Mouse (Mus musculus) embryonic facial prominence, embryonic 11.5 days (tissue): Measurements from ENCODE around the gene Ctsw. TPM values are rescaled to one million over a fixed set of nuclear protein-coding genes. Genes with fewer than 3 reads are reported as not detected.
A peak's percentile ranks its signal among the peaks of the same experiment; 100 is the strongest.

ENCODE experiments used
- ATAC-seq: fragments of 200-750 bp; cut with Nextera tagmentation; replicated peaks from 2 replicates; pipeline ENCODE4 v1.8.0; 2017; ENCODE audit warnings: low read depth; ENCODE audit not compliant: insufficient number of reproducible peaks, low FRiP score, low TSS enrichment
- DNase-seq: peaks from one replicate; pipeline ENCODE4 v3.0.0-alpha.2; 2015; ENCODE audit warnings: low spot score
- H3K27ac ChIP-seq: fragments of 300-500 bp; sonication (generic); replicated peaks from 2 replicates; pipeline ENCODE4 v1.5.1; 2014; ENCODE audit warnings: mild to moderate bottlenecking, low read depth, low read length, control low read depth
- H3K27me3 ChIP-seq: fragments of 300-500 bp; sonication (generic); 2 replicates; pipeline ENCODE4 v1.6.1; 2014; ENCODE audit warnings: mild to moderate bottlenecking, low read length, moderate library complexity, mixed read lengths; ENCODE audit not compliant: control insufficient read depth, insufficient read depth
- H3K36me3 ChIP-seq: fragments of 300-500 bp; sonication (generic); replicated peaks from 2 replicates; pipeline ENCODE4 v1.6.1; 2014; ENCODE audit warnings: low read depth, mild to moderate bottlenecking, low read length, moderate library complexity, mixed read lengths; ENCODE audit not compliant: control insufficient read depth, insufficient read depth
- H3K4me1 ChIP-seq: fragments of 300-500 bp; sonication (generic); 2 replicates; pipeline ENCODE4 v1.6.1; 2014; ENCODE audit warnings: low read length, mixed read lengths; ENCODE audit not compliant: control insufficient read depth, insufficient read depth
- H3K4me2 ChIP-seq: fragments of 300-500 bp; sonication (generic); 2 replicates; pipeline ENCODE4 v1.6.1; 2014; ENCODE audit warnings: low read depth, mild to moderate bottlenecking, control low read depth, low read length, moderate library complexity
- H3K4me3 ChIP-seq: fragments of 300-500 bp; sonication (generic); 2 replicates; pipeline ENCODE4 v1.5.1; 2014; ENCODE audit warnings: low read depth, low read length, control low read depth
- H3K9ac ChIP-seq: fragments of 300-500 bp; sonication (generic); replicated peaks from 2 replicates; pipeline ENCODE4 v1.6.1; 2014; ENCODE audit warnings: mild to moderate bottlenecking, control low read depth, low read length
- H3K9me3 ChIP-seq: fragments of 300-500 bp; sonication (generic); replicated peaks from 2 replicates; pipeline ENCODE4 v1.6.1; 2016; ENCODE audit warnings: mild to moderate bottlenecking, low read length, inconsistent platforms, mixed read lengths; ENCODE audit not compliant: control insufficient read depth
- WGBS: fragments of 180-500 bp; shearing (Covaris S2); extraction: QIAGEN DNeasy Blood & Tissue Kit; methylation state at CpG from one replicate; pipeline ENCODE4 v1.1.7; 2014; 5-methylcytosine and 5-hydroxymethylcytosine counted together
- polyA plus RNA-seq: library from polyadenylated mRNA; unstranded; fragments of >200 nt; fragmentation: Nextera tagmentation; extraction: Ambion mirVana; gene quantifications from 2 replicates; pipeline ENCODE4 v1.2.1, GENCODE M21; 2014

The Ctsw gene
- polyA plus RNA-seq, 1 experiment from 2014 or later, result 1.4 TPM

- no peak overlapping the region for H3K27ac ChIP-seq
- peak; percentile 47; the same call in 1 of the 2 replicates for ATAC-seq
These were observed 4.3 kb downstream of the Ctsw start for GRCm38 (mm10) chr19:5463791-5464562.

GRCm38 (mm10) chr19:5463212-5463611, 5.1 kb downstream of the Ctsw start:
- H3K27me3 ChIP-seq, result no peaks in the 10 kb centered on the region
- DNase-seq, result no peak
- peaks cover 5% of the 10 kb centered on the region for H3K36me3 ChIP-seq
- H3K27ac ChIP-seq, result no peak overlapping the region
- no peak overlapping the region for H3K4me2 ChIP-seq
- H3K9me3 ChIP-seq, result no peaks in the 10 kb centered on the region
- ATAC-seq, result no peak
- H3K4me1 ChIP-seq, result no peaks in the 10 kb centered on the region; the same call in 1 of the 2 replicates
- 87% methylated on average over 9 of the region's 9 CpGs for WGBS
- H3K9ac ChIP-seq, result no peak overlapping the region
- H3K4me3 ChIP-seq, result no peak overlapping the region

More at GRCm38 (mm10) chr19:5463791-5464562, 4.3 kb downstream of the Ctsw start:
- peak overlapping the region; percentile 12; the same call in 1 of the 2 replicates for H3K4me3 ChIP-seq
- peak overlapping the region; percentile 0; the same call in 1 of the 2 replicates for H3K4me2 ChIP-seq
- H3K4me1 ChIP-seq, result no peaks in the 10 kb centered on the region
- H3K9ac ChIP-seq, result peak overlapping the region; percentile 6; the same call in 1 of the 2 replicates
- no peaks in the 10 kb centered on the region for H3K27me3 ChIP-seq
- H3K9me3 ChIP-seq, result no peaks in the 10 kb centered on the region
- 50% methylated on average over 15 of the region's 15 CpGs for WGBS
- peaks cover 5% of the 10 kb centered on the region for H3K36me3 ChIP-seq
- DNase-seq, result peak; percentile 88

- no peak for ATAC-seq
These were observed 6.9 kb downstream of the Ctsw start for GRCm38 (mm10) chr19:5461411-5461810.

DNA sequence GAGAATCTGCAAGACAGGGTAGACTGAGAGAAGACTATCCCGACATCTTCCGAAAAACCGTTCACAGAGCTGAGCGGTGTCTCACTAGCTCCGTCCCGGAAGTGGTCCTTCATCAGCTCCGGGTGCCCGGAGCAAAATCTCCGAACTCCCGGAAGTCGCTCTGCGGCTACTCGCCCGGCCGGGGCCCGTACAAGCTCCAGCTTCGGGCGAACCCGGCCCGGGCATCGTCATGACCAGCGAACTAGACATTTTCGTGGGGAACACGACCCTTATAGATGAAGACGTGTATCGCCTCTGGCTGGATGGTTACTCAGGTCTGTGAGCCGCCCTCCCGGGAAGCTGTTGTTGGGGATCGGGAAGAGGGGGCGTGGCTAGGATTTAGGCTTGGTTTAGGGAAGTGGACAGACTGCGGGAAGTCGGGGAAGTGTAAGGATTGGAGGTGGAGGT, 7.8 kb downstream of the Ctsw start, which contains the start of gene Fibp:
Gene Fibp (plus strand): TSS at position 151 of the 447 bp plus-strand sequence.
- peak within 1 kb of the TSS; percentile 56 for H3K9ac ChIP-seq
- peaks cover 6% of the 10 kb centered on the region; the same call in 1 of the 2 replicates for H3K4me1 ChIP-seq
- peak within 1 kb of the TSS; percentile 56 for H3K4me3 ChIP-seq
- DNase-seq (peak; percentile 95), ATAC-seq (peak; percentile 39; the same call in 1 of the 2 replicates)
- no peaks in the 10 kb centered on the region; the same call in none of the 2 replicates for H3K36me3 ChIP-seq
- under 1% methylated on average over 32 of the region's 32 CpGs for WGBS
- peak within 1 kb of the TSS; percentile 92 for H3K4me2 ChIP-seq
- no peak within 1 kb of the TSS for H3K27ac ChIP-seq
- H3K27me3 ChIP-seq, result no peaks in the 10 kb centered on the region
- no peaks in the 10 kb centered on the region for H3K9me3 ChIP-seq

More at GRCm38 (mm10) chr19:5461411-5461810, 6.9 kb downstream of the Ctsw start:
- Histone ChIP-seq H3K27me3 (no peaks in the 10 kb centered on the region), H3K4me2 (no peak overlapping the region; the same call in 1 of the 2 replicates), H3K4me3 (peak overlapping the region; percentile 56; the same call in 1 of the 2 replicates), H3K27ac (no peak overlapping the region), H3K9me3 (no peaks in the 10 kb centered on the region), H3K36me3 (peaks cover 5% of the 10 kb centered on the region), H3K4me1 (peaks cover 3% of the 10 kb centered on the region; the same call in 1 of the 2 replicates), H3K9ac (peak overlapping the region; percentile 56)
- 85% methylated on average over 6 of the region's 6 CpGs for WGBS
- DNase-seq, result no peak

- peak overlapping the region; percentile 47 for H3K4me2 ChIP-seq
- WGBS, result 30% methylated on average over 3 of the region's 3 CpGs
- peaks cover 6% of the 10 kb centered on the region; the same call in 1 of the 2 replicates for H3K4me1 ChIP-seq
- no peak overlapping the region for H3K27ac ChIP-seq
- H3K9ac ChIP-seq, result peak overlapping the region; percentile 56
- peak overlapping the region; percentile 56 for H3K4me3 ChIP-seq
- no peaks in the 10 kb centered on the region for H3K27me3 ChIP-seq
- no peaks in the 10 kb centered on the region; the same call in none of the 2 replicates for H3K36me3 ChIP-seq
- DNase-seq, result no peak
- no peak for ATAC-seq
- no peaks in the 10 kb centered on the region for H3K9me3 ChIP-seq
These were observed 8.4 kb downstream of the Ctsw start for GRCm38 (mm10) chr19:5459896-5460295.

DNA sequence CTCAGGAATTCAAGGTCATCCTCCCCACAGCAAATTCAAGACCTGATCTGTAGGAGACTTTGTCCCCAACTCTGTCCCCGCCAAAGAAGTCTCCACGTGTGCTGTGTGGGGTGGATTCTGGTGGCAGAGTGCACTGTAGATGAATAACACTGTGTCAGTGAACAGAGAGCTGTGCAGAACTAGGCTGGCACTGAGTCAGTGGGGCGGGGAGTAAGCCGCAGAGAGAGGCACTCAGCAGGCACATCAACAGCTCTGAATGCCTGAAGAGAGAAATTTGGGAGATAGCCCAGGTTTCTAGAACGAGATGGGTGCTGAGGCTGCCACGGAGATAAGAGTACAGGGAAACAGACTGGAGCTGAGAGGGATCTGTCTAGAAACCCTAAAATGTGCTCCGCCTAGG, 9.3 kb downstream of the Ctsw start:
- 0 out of 2 replicates have a peak overlapping the region, but pooled peaks have one; percentile 3 for H3K4me2 ChIP-seq

GRCm38 (mm10) chr19:5457746-5458442, 10.4 kb downstream of the Ctsw start, which contains the start of gene Ccdc85b:
Gene Ccdc85b, minus strand, starts transcription at chr19:5457894.
- Histone ChIP-seq H3K27ac (peak within 1 kb of the TSS; percentile 83), H3K9ac (peak within 1 kb of the TSS; percentile 80), H3K4me3 (peak within 1 kb of the TSS; percentile 80), H3K36me3 (no peaks in the 10 kb centered on the region), H3K27me3 (no peaks in the 10 kb centered on the region), H3K9me3 (no peaks in the 10 kb centered on the region), H3K4me1 (peaks cover 6% of the 10 kb centered on the region; the same call in 1 of the 2 replicates), H3K4me2 (peak within 1 kb of the TSS; percentile 99)
- WGBS, result 12% methylated on average over 14 of the region's 14 CpGs
- ATAC-seq (no peak), DNase-seq (no peak)

More for the DNA sequence above, 9.3 kb downstream of the Ctsw start:
- ATAC-seq (no peak), DNase-seq (no peak)
- peaks cover 6% of the 10 kb centered on the region; the same call in 1 of the 2 replicates for H3K4me1 ChIP-seq
- H3K9me3 ChIP-seq, result no peaks in the 10 kb centered on the region
- H3K4me3 ChIP-seq, result no peak overlapping the region
- H3K9ac ChIP-seq, result no peak overlapping the region
- H3K27ac ChIP-seq, result no peak overlapping the region
- H3K36me3 ChIP-seq, result no peaks in the 10 kb centered on the region; the same call in 1 of the 2 replicates
- 65% methylated on average over 7 of the region's 7 CpGs for WGBS
- H3K27me3 ChIP-seq, result no peaks in the 10 kb centered on the region
